ENCODE assay signal across 12 mouse cellular contexts in genomic region chr15:67840671-67841070, GRCm38 (mm10).
DNase-seq lines count a peak whose midpoint lies in the region; ATAC-seq lines count a peak whose summit lies in the region.
"Had no signal": no experiment of that assay in that cellular context is flagged by ENCODE, and none has a peak within 500 bp of the region (broad histone marks: within the 10 kb centered on the region; RNA-seq: fewer than 3 reads in every experiment).

No protein-coding gene starts in this region.

- intact Hi-C loops in left cerebral cortex, postnatal 4 days (cut with DNase I), result no loop called here

- no peak for ATAC-seq in inflammation-experienced regulatory T-cells, adult 6 months
- ATAC-seq: midbrain, embryonic 15.5 days had no signal

- peak; percentile 63 for DNase-seq in left cerebral cortex, adult 11 months (ENCODE audit: low spot score)
- no peak for DNase-seq in left cerebral cortex, postnatal 4 days
- peak; percentile 61 to 83 for DNase-seq in frontal cortex, postnatal 36 days (ENCODE audit: low spot score in 2 of 2)
- DNase-seq in left cerebral cortex, adult 8-10 months (ENCODE audit: low spot score in 2 of 2), result peak; percentile 6 to 84
- DNase-seq in skeletal muscle tissue, adult 2 months (ENCODE audit: low read depth, low spot score), result peak; percentile 31
- DNase-seq in urinary bladder, postnatal 14 days (ENCODE audit: low spot score), result no peak
- DNase-seq in c-Kit-positive CD71-positive TER-119-positive erythroid progenitor cells, embryonic 14.5 days (ENCODE audit: low spot score), result no peak
- DNase-seq: cerebellum, adult 9-11 months; gastrocnemius, postnatal 10 days; thymus, adult 2 months had no signal

Comparison
In these comparisons a context has a peak if more than half of its experiments do, and no peak if none do; other contexts are left out.
1. DNase-seq: peak in left cerebral cortex, adult 11 months (single experiment), frontal cortex, postnatal 36 days (2 of 2), left cerebral cortex, adult 8-10 months (2 of 2) and skeletal muscle tissue, adult 2 months (single experiment); none in left cerebral cortex, postnatal 4 days (single experiment), urinary bladder, postnatal 14 days (single experiment) and c-Kit-positive CD71-positive TER-119-positive erythroid progenitor cells, embryonic 14.5 days (single experiment).